Mouse (Mus musculus): ENCODE measurements around the gene Met.

DNA sequence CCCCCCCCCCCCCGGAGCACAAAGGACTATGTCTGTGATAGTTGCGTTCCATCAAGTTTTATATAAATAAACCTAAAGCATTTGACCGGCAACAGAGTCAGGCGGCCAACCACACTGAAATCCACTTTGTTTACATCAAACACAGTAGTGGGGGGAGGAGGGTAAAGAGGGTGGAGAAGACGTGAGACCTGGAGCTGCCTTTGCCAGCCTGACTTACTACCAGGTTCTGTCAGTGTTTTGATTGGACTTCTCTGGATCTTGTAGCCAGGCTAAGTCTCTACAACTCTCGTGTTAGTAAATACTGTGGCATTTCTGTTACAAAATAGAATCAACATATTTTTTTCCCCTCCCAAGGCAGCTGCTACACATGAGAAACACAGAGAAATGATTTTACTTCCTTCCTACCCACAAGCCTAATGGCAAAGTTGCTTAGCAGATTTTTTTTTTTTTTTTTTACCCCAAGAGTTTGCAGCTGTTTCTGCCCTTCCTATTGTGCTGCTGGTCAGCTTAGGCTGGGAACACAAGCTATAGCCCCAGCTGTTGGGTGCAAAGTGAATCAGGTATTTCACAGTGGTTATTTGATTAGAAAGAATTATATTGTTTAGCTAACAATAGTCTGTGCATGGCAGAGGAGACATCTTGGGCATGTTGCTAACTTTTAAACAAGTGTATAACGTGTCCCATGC, 52.3 kb downstream of the Met start:
- TF ChIP-seq CTCF (IDR thresholded peaks at IDR 0.05; ENCODE audit: low read depth) = no peak
- no peak for TF ChIP-seq EP300 (IDR thresholded peaks at IDR 0.05; ENCODE audit: low read depth)
